Mouse (Mus musculus): ENCODE results near the gene Slc2a4.

DNA sequence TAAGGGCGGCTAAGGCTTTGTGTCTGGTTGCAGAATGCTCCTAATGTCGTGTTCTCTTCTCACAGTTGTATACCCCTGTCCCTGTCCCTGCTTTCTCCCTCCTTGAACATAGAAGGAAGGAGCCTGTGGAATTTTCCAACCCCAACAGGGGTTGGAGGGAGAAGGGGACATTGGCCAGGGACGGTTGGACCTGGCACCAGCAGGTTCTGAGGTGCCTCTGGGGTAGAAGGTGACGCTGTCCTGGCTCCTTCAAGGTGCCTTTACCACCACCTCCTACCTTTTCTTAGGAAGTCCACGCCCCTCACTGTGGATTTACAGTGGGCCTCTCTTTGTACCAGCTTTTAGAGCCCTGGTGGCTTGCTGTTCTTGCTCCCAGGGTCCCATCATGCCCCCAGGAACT, 10.2 kb downstream of the Slc2a4 start:
- TF ChIP-seq USF1 (IDR thresholded peaks at IDR 0.05; ENCODE audit: low read depth) (no peak), TCF12 (IDR thresholded peaks at IDR 0.05; ENCODE audit: insufficient read depth, poor library complexity, severe bottlenecking) (no peak), CEBPB (IDR thresholded peaks at IDR 0.05; ENCODE audit: insufficient read depth, poor library complexity, severe bottlenecking) (no peak), E2F4 (IDR thresholded peaks at IDR 0.05; ENCODE audit: insufficient read depth) (no peak), POLR2A (IDR thresholded peaks at IDR 0.05; ENCODE audit: insufficient read length, low read depth) (no peak), MAX (IDR thresholded peaks at IDR 0.05; ENCODE audit: low read depth) (no peak), TCF3 (IDR thresholded peaks at IDR 0.05; ENCODE audit: insufficient read length, low read depth) (no peak)
